Mouse (Mus musculus) cortical plate, adult 2 months (tissue): ENCODE measurements at regions not wholly inside any gene's neighbourhood (a gene's known extent, or its start where the extent isn't known, plus 50 kb on each side); places are given as distances from the start of the nearest gene placed in this dataset.

Experiments used
- CTCF ChIP-seq: fragments of 200-500 bp; IDR thresholded peaks from 2 replicates; pipeline ENCODE4 v1.5.1; 2011; ENCODE audit warnings: mild to moderate bottlenecking, control low read depth, low read length; ENCODE audit not compliant: insufficient read depth; ENCODE audit errors: extremely low read depth
- POLR2A ChIP-seq: fragments of 200-500 bp; IDR thresholded peaks from 2 replicates; pipeline ENCODE4 v1.6.1; 2011; ENCODE audit warnings: mild to moderate bottlenecking, low read length, control low read depth; ENCODE audit not compliant: insufficient read depth; ENCODE audit errors: extremely low read depth

DNA sequence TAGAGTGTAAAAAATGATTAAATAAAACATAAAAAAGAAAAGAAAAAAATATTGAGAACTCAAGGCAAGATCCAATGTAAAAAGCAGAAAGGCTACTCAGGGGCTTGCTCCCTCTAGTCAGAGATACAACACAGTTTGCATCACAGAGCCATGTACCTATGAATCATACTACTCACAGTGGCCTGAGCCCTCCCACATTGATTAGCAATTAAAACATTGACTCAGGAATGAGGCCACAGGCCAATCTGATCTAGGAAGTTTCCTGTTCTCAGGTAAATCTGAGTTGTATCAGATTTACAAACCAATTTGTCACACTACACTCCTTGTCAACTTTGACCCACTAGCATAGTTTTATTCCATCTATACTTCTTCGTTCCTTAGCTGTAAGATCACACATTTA is 414.2 kb downstream of the Flrt2 start:
- TF ChIP-seq CTCF (no peak), POLR2A (no peak)
